Mouse (Mus musculus) left cerebral cortex, postnatal 36 days (tissue): ENCODE data around the gene Zfp639. TPM values are rescaled to one million over a fixed set of nuclear protein-coding genes. Genes with fewer than 3 reads are reported as not detected.

Experiments
- DNase-seq, 2 experiments: peaks; one replicate each; pipeline ENCODE4 v3.0.0; 2021 to 2022; ENCODE audit warnings: low spot score in 2 of 2, mixed read lengths in 1 of 2
- intact Hi-C: fragments of 180-260 bp; cut with DNase I; formaldehyde crosslinking; loops from one replicate; pipeline ENCODE4 v1.15.1; 2025
- total RNA-seq, 2 experiments: library from RNA; stranded (reverse); gene quantifications; 2 replicates each; pipeline ENCODE4 v1.2.3; 2021

Zfp639 gene
- total RNA-seq, 2 experiments from 2014 or later = 33.1 to 39.1 TPM

- DNase-seq = no peak
- intact Hi-C loops = no loop called here
Measured at GRCm38 (mm10) chr3:32496711-32497070, 13.4 kb upstream of the Zfp639 start.

GRCm38 (mm10) chr3:32500346-32500745 is 9.7 kb upstream of the Zfp639 start:
- intact Hi-C loops = no loop called here
- DNase-seq = no peak

GRCm38 (mm10) chr3:32505841-32506240 is 4.2 kb upstream of the Zfp639 start:
- no peak for DNase-seq
- intact Hi-C loops = loop anchor here (5.0 kb wide), 1 partner anchor 714 kb away; no protein-coding TSS in a partner anchor

- no peak for DNase-seq
- intact Hi-C loops = loop anchor here (5.0 kb wide), 1 partner anchor 714 kb away; no protein-coding TSS in a partner anchor
Measured at GRCm38 (mm10) chr3:32506366-32507225, 3.5 kb upstream of the Zfp639 start.

- DNase-seq = peak; percentile 62 to 69
Measured at GRCm38 (mm10) chr3:32508666-32509324, 1.3 kb upstream of the Zfp639 start.

GRCm38 (mm10) chr3:32510375-32511190 is 524 bp downstream of the Zfp639 start:
- intact Hi-C loops = loop anchor here (2.0 kb wide), 1 partner anchor 114 kb away; the partner anchor contains the start of gene Pik3ca

More at GRCm38 (mm10) chr3:32508666-32509324, 1.3 kb upstream of the Zfp639 start:
- intact Hi-C loops = loop anchor here (1.0 to 5.0 kb wide), 2 partner anchors 175 to 716 kb away; no protein-coding TSS in a partner anchor

GRCm38 (mm10) chr3:32511191-32511550 is 1.1 kb downstream of the Zfp639 start:
- intact Hi-C loops = loop anchor here (2.0 kb wide), 1 partner anchor 114 kb away; the partner anchor contains the start of gene Pik3ca
- peak in 1 of 2 experiments; percentile 26 for DNase-seq

More at GRCm38 (mm10) chr3:32510375-32511190, 524 bp downstream of the Zfp639 start:
- DNase-seq = peak; percentile 90 to 92

GRCm38 (mm10) chr3:32512686-32513284 is 2.7 kb downstream of the Zfp639 start:
- DNase-seq = no peak
- intact Hi-C loops = no loop called here

- DNase-seq = no peak
- intact Hi-C loops = no loop called here
Measured at GRCm38 (mm10) chr3:32513528-32513927, 3.5 kb downstream of the Zfp639 start.

- intact Hi-C loops = no loop called here
- DNase-seq = no peak
Measured at GRCm38 (mm10) chr3:32527181-32527580, 17.1 kb downstream of the Zfp639 start.

GRCm38 (mm10) chr3:32529303-32529898 is 19.3 kb downstream of the Zfp639 start, which contains the start of gene Mfn1:
Gene Mfn1 (plus strand): TSS chr3:32529465.
- intact Hi-C loops = no loop called here

GRCm38 (mm10) chr3:32530041-32530440 is 20.0 kb downstream of the Zfp639 start:
- DNase-seq = no peak
- intact Hi-C loops = no loop called here

More at GRCm38 (mm10) chr3:32529303-32529898, 19.3 kb downstream of the Zfp639 start, which contains the start of gene Mfn1:
- peak; percentile 92 for DNase-seq

- intact Hi-C loops = no loop called here
- no peak for DNase-seq
Measured at GRCm38 (mm10) chr3:32535692-32536091, 25.6 kb downstream of the Zfp639 start.

- intact Hi-C loops = no loop called here
- DNase-seq = peak; percentile 10 to 23
Measured at GRCm38 (mm10) chr3:32537556-32537955, 27.5 kb downstream of the Zfp639 start.

GRCm38 (mm10) chr3:32538091-32538490 is 28.0 kb downstream of the Zfp639 start:
- intact Hi-C loops = no loop called here
- DNase-seq = no peak

GRCm38 (mm10) chr3:32553061-32553460 is 43.0 kb downstream of the Zfp639 start:
- intact Hi-C loops = no loop called here
- no peak for DNase-seq

- DNase-seq = no peak
- intact Hi-C loops = no loop called here
Measured at GRCm38 (mm10) chr3:32563401-32563800, 53.3 kb downstream of the Zfp639 start.
